Mouse (Mus musculus) T-helper 2 cell (primary cell): Measurements from ENCODE around the gene Tctex1d1.

Experiments used
- in situ Hi-C: fragments of 300-600 bp; cut with MboI, MseI; formaldehyde crosslinking; loops from one replicate; pipeline ENCODE4 v1.15.1; 2025; ENCODE audit warnings: high pct_unique_total_duplicates

Gene Tctex1d1

GRCm38 (mm10) chr4:102988526-102988925 is 10.1 kb downstream of the Tctex1d1 start:
- in situ Hi-C loops, result no loop called here

- in situ Hi-C loops, result no loop called here
These were observed 11.0 kb downstream of the Tctex1d1 start for GRCm38 (mm10) chr4:102989391-102989790.

GRCm38 (mm10) chr4:102990016-102990415 is 11.6 kb downstream of the Tctex1d1 start:
- in situ Hi-C loops, result loop anchor here (5.0 kb wide), 1 partner anchor 157 kb away; no protein-coding TSS in a partner anchor

GRCm38 (mm10) chr4:102990595-102991340 is 12.4 kb downstream of the Tctex1d1 start:
- in situ Hi-C loops, result loop anchor here (5.0 kb wide), 1 partner anchor 157 kb away; no protein-coding TSS in a partner anchor

- in situ Hi-C loops, result loop anchor here (5.0 kb wide), 1 partner anchor 156 kb away; no protein-coding TSS in a partner anchor
These were observed 13.3 kb downstream of the Tctex1d1 start for GRCm38 (mm10) chr4:102991685-102992084.

GRCm38 (mm10) chr4:103004681-103005080 is 26.3 kb downstream of the Tctex1d1 start:
- in situ Hi-C loops, result no loop called here

- in situ Hi-C loops, result no loop called here
These were observed 27.0 kb downstream of the Tctex1d1 start for GRCm38 (mm10) chr4:103005190-103005945.

GRCm38 (mm10) chr4:103006266-103006665 is 27.9 kb downstream of the Tctex1d1 start:
- in situ Hi-C loops, result no loop called here

- in situ Hi-C loops, result no loop called here
These were observed 28.6 kb downstream of the Tctex1d1 start for GRCm38 (mm10) chr4:103006943-103007418.

- in situ Hi-C loops, result no loop called here
These were observed 32.3 kb downstream of the Tctex1d1 start for GRCm38 (mm10) chr4:103010734-103011133.

- in situ Hi-C loops, result no loop called here
These were observed 33.4 kb downstream of the Tctex1d1 start for GRCm38 (mm10) chr4:103011823-103012222.

GRCm38 (mm10) chr4:103013490-103013889 is 35.1 kb downstream of the Tctex1d1 start:
- in situ Hi-C loops, result no loop called here

GRCm38 (mm10) chr4:103026621-103027020 is 48.2 kb downstream of the Tctex1d1 start, which contains the start of gene Insl5:
Gene Insl5, minus strand, starts transcription at chr4:103026842.
- in situ Hi-C loops, result loop anchor here (10.0 kb wide), 1 partner anchor 882 kb away; no protein-coding TSS in a partner anchor

- in situ Hi-C loops, result loop anchor here (10.0 kb wide), 1 partner anchor 883 kb away; no protein-coding TSS in a partner anchor
These were observed 49.3 kb downstream of the Tctex1d1 start for GRCm38 (mm10) chr4:103027745-103028144.

- in situ Hi-C loops, result loop anchor here (10.0 kb wide), 1 partner anchor 884 kb away; no protein-coding TSS in a partner anchor
These were observed 50.0 kb downstream of the Tctex1d1 start for GRCm38 (mm10) chr4:103028177-103029088.

GRCm38 (mm10) chr4:103039103-103039837 is 60.9 kb downstream of the Tctex1d1 start:
- in situ Hi-C loops, result no loop called here

- in situ Hi-C loops, result no loop called here
These were observed 61.4 kb downstream of the Tctex1d1 start for GRCm38 (mm10) chr4:103039838-103040191.

- in situ Hi-C loops, result no loop called here
These were observed 64.6 kb downstream of the Tctex1d1 start for GRCm38 (mm10) chr4:103042997-103043396.

- in situ Hi-C loops, result no loop called here
These were observed 69.6 kb downstream of the Tctex1d1 start for GRCm38 (mm10) chr4:103048046-103048445.
